Mouse (Mus musculus) midbrain, embryonic 13.5 days (tissue): ENCODE data around the gene Ccdc181. TPM values are rescaled to one million over a fixed set of nuclear protein-coding genes. Genes with fewer than 3 reads are reported as not detected.

ENCODE experiments used
- ATAC-seq: fragments of 200-750 bp; cut with Nextera tagmentation; 2 replicates; pipeline ENCODE4 v1.8.0; 2017; ENCODE audit warnings: mild to moderate bottlenecking, moderate TSS enrichment, moderate library complexity
- H3K27ac ChIP-seq: fragments of 300-500 bp; sonication (generic); 2 replicates; pipeline ENCODE4 v1.5.1; 2015; ENCODE audit warnings: inconsistent platforms, mild to moderate bottlenecking, moderate library complexity
- H3K27me3 ChIP-seq: fragments of 300-500 bp; sonication (generic); 2 replicates; pipeline ENCODE4 v1.6.1; 2015; ENCODE audit warnings: mild to moderate bottlenecking, inconsistent platforms
- H3K36me3 ChIP-seq: fragments of 300-500 bp; sonication (generic); 2 replicates; pipeline ENCODE4 v1.6.1; 2015; ENCODE audit warnings: mild to moderate bottlenecking, inconsistent platforms
- H3K4me1 ChIP-seq: fragments of 300-500 bp; sonication (generic); replicated peaks from 2 replicates; pipeline ENCODE4 v1.6.1; 2015; ENCODE audit warnings: inconsistent platforms
- H3K4me2 ChIP-seq: fragments of 300-500 bp; sonication (generic); replicated peaks from 2 replicates; pipeline ENCODE4 v1.6.1; 2015; ENCODE audit warnings: moderate library complexity, mild to moderate bottlenecking, inconsistent platforms
- H3K4me3 ChIP-seq: fragments of 300-500 bp; sonication (generic); replicated peaks from 2 replicates; pipeline ENCODE4 v1.5.1; 2015; ENCODE audit warnings: mild to moderate bottlenecking, inconsistent platforms
- H3K9ac ChIP-seq: fragments of 300-500 bp; sonication (generic); replicated peaks from 2 replicates; pipeline ENCODE4 v1.6.1; 2015; ENCODE audit warnings: mild to moderate bottlenecking, inconsistent platforms
- H3K9me3 ChIP-seq: fragments of 300-500 bp; sonication (generic); 2 replicates; pipeline ENCODE4 v1.6.1; 2016; ENCODE audit warnings: mild to moderate bottlenecking, inconsistent platforms
- WGBS: fragments of 180-500 bp; shearing (Covaris S2); methylation state at CpG from one replicate; pipeline ENCODE4 v1.1.7; 2015; 5-methylcytosine and 5-hydroxymethylcytosine counted together
- polyA plus RNA-seq: library from polyadenylated mRNA; unstranded; fragments of >200 nt; fragmentation: Nextera tagmentation; extraction: Ambion mirVana; gene quantifications from 2 replicates; pipeline ENCODE4 v1.2.1, GENCODE M21; 2015

Ccdc181 gene
- polyA plus RNA-seq, 1 experiment from 2014 or later: 22.7 TPM

DNA sequence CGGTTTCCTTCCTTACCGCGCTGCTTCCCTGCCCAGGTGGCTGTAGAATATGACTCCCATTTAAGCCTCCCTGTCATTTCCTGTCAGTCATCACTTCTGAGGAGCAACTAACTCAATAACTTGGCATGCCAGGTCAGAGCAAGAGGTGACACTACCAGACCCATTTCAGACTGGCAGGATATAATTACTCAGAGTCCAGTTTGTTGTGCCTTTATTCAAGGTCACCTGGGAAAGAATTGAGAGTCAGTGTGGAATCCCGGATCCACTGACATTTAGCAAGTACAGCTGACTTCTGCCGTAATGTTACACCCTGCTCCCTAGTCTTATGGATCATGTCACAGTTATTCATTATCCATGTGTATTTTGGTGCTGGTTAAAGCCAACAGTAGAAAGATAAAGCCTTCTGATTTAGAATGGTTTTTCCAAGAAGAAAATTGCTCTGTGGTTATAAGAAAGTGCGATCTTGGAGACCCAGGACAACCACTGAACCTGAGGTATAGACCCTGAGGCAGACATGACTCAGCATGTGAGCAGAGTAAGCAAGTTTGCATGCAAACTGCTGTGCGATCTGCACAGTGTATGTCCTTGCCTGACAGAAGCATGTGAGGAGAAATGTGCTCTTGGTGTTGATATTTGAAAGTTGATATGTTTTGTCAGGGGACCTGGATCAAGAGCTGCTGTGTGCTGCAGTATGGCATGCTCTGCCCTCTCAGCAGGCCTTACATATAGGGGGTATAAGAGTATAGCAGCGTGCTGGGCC lies 24.8 kb upstream of the Ccdc181 start:
- H3K4me3 ChIP-seq: peak overlapping the region; percentile 71
- H3K27me3 ChIP-seq: 0 out of 2 replicates have a peak, but pooled peaks cover 7% of the 10 kb centered on the region
- H3K36me3 ChIP-seq: no peaks in the 10 kb centered on the region
- WGBS: 69% methylated on average over 8 of the region's 8 CpGs
- H3K9ac ChIP-seq: 0 out of 2 replicates have a peak overlapping the region, but pooled peaks have one; percentile 77
- H3K9me3 ChIP-seq: no peaks in the 10 kb centered on the region
- peaks cover 22% of the 10 kb centered on the region for H3K4me1 ChIP-seq
- ATAC-seq: no peak
- H3K27ac ChIP-seq: no peak overlapping the region
- H3K4me2 ChIP-seq: peak overlapping the region; percentile 82

DNA sequence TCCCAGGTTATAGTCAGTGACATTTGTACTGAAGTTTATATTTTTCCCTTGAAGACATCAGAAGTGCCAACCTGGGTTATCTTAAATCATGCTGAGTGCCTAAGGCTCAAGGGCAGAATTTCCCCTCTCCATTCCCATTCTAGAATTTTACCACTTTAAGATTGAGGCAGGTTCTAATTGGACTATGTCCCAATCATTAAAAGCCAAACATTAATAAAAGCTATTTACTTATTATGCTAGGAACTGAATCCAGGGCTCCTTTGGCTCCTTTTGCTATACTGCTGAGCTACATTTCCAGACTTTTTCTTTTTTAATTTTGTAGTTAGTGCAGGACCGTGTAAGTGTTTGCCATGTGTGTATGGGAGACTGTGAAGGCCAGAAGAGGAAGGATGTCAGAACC lies 23.9 kb upstream of the Ccdc181 start:
- no peak overlapping the region for H3K4me2 ChIP-seq
- no peaks in the 10 kb centered on the region for H3K9me3 ChIP-seq
- no peak overlapping the region for H3K27ac ChIP-seq
- no peak overlapping the region for H3K9ac ChIP-seq
- 0 out of 2 replicates have a peak, but pooled peaks cover 7% of the 10 kb centered on the region for H3K27me3 ChIP-seq
- WGBS: 86% methylated on average over 1 of the region's 1 CpGs
- H3K4me3 ChIP-seq: no peak overlapping the region
- ATAC-seq: no peak
- H3K4me1 ChIP-seq: peaks cover 22% of the 10 kb centered on the region
- H3K36me3 ChIP-seq: peaks cover 1% of the 10 kb centered on the region; the same call in 1 of the 2 replicates

DNA sequence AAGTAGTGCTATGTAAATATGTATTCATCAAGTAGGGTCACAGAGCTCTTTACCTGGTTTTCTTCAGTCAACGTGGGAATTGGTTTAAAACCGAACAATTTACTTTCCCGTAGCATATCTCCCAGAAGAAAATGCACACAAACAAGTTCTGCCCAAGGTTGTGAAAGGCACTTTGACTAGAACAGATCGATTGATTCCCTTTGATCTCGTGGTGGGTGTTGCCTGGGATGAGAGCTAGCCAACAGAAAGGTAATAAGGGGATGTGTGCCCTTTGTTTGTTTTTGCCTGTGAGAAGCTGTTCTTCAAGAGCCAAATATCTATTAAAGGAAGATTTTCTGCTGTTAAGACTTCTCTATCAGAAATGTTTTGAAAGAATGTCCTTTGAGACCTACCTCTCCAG lies 22.8 kb upstream of the Ccdc181 start:
- Histone ChIP-seq H3K27me3 (0 out of 2 replicates have a peak, but pooled peaks cover 7% of the 10 kb centered on the region), H3K36me3 (peaks cover 11% of the 10 kb centered on the region), H3K27ac (no peak overlapping the region), H3K4me1 (peaks cover 21% of the 10 kb centered on the region), H3K4me2 (no peak overlapping the region), H3K4me3 (no peak overlapping the region), H3K9me3 (no peaks in the 10 kb centered on the region), H3K9ac (no peak overlapping the region)
- 76% methylated on average over 5 of the region's 5 CpGs for WGBS
- ATAC-seq: no peak

DNA sequence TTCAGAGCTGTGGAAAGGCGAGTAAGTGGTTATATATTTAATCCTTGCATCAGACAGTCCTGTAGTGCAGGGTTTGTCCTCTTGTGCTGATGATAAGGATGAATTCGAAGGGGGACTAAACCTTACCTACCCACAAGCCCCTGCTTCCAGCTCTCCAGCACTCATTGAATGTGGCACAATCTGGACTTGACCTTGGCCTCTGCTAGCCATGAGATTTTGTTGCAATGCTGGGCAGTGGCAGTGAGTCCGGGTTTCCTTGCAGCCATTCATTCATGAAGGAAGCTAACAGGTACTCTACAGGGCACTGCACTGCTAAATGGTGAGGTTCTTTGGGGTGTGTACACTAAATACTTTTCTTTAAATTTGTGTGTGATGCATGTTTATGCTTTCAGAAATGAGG lies 20.5 kb upstream of the Ccdc181 start:
- 79% methylated on average over 3 of the region's 3 CpGs for WGBS
- ATAC-seq: no peak
- H3K9ac ChIP-seq: no peak overlapping the region

DNA sequence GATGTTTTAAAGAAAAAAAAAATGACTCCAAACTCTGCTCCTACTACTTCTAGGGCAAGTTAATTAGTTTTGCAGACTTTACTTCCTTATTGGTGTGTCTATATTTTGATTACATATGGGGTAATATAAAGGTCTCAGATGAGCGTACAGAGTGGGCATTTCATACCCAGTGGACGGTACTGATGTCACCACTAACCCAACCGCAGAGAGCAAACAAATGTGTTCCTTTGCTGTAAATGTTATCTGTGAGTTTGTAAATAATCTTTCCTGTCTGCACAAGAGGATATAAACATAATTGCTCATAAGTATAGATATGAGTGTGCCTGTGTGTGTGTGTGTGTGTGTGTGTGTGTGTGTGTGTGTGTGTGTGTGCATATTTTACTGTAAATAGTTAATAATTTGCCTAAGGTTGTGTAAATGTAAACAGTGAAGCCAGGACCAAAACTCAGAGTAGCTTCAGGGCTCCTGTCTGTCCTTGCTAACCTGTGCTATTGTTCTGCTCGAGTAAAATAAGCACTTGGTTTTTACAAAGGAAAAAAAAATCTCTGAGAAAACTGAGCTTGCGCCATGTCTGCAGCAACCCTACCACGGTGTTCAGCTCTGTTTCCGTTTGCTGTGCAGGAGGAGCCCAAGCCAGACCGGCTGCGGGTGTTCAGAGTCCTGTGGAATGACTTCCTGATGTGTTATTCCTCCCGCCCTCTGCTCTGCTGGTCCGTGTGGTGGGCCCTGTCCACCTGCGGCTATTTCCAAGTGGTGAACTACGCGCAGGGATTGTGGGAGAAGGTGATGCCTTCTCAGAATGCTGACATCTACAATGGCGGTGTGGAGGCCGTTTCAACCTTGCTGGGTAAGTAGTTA lies 15.0 kb upstream of the Ccdc181 start:
- H3K9ac ChIP-seq: no peak overlapping the region
- no peak overlapping the region for H3K4me3 ChIP-seq
- WGBS: 87% methylated on average over 16 of the region's 16 CpGs
- no peak overlapping the region for H3K4me2 ChIP-seq
- no peak overlapping the region for H3K27ac ChIP-seq
- no peaks in the 10 kb centered on the region for H3K27me3 ChIP-seq
- peaks cover 30% of the 10 kb centered on the region for H3K36me3 ChIP-seq
- H3K4me1 ChIP-seq: no peaks in the 10 kb centered on the region
- no peak for ATAC-seq
- no peaks in the 10 kb centered on the region for H3K9me3 ChIP-seq

More for the DNA sequence above, 20.5 kb upstream of the Ccdc181 start:
- Histone ChIP-seq H3K4me1 (peaks cover 9% of the 10 kb centered on the region), H3K27ac (no peak overlapping the region), H3K4me2 (no peak overlapping the region), H3K27me3 (0 out of 2 replicates have a peak, but pooled peaks cover 7% of the 10 kb centered on the region), H3K4me3 (no peak overlapping the region), H3K9me3 (no peaks in the 10 kb centered on the region), H3K36me3 (peaks cover 11% of the 10 kb centered on the region)

DNA sequence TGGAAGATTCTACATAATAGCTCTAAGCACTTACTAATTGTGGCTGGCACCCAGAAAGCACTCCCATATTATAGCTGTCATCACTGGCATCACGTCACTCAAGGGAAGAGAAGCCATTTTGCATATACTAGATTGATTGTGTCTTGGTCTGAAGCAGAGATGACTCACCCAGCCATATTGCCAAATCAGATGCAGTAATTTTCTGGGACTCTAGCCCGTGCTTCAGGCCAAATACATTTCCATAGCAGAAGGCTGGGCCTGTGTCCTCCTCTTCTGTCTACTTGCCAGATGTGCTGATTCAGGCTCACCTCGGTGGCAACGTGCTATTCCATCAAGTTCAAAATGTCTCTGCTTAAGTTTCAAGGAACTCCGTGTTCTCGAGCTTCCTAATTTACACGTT lies 13.8 kb upstream of the Ccdc181 start:
- Histone ChIP-seq H3K4me1 (no peaks in the 10 kb centered on the region), H3K4me2 (no peak overlapping the region), H3K27me3 (no peaks in the 10 kb centered on the region), H3K36me3 (peaks cover 28% of the 10 kb centered on the region), H3K9me3 (no peaks in the 10 kb centered on the region), H3K27ac (no peak overlapping the region), H3K9ac (no peak overlapping the region), H3K4me3 (no peak overlapping the region)
- ATAC-seq: no peak
- 95% methylated on average over 7 of the region's 7 CpGs for WGBS

DNA sequence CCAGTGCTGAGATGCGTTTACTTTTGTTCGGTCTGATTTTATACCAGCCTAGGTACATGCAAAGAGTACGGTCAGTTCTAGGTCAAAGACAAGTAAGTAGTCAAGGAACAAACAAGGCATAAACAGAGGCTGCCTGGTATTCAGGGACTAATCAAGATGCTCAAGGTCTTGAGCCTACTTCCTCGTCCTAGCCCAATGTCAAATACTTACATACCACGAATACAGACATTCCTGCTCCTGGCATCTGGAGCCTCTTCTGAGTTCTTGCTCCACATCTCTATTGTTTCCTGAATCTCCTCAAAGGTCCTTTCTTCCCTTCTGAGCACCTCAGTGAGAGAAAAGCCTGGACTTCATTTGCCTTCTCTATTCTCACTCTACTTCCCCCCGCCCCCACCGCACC lies 4.4 kb upstream of the Ccdc181 start:
- Histone ChIP-seq H3K27ac (no peak overlapping the region), H3K9ac (no peak overlapping the region), H3K4me2 (no peak overlapping the region), H3K36me3 (no peaks in the 10 kb centered on the region), H3K9me3 (no peaks in the 10 kb centered on the region), H3K4me3 (no peak overlapping the region), H3K27me3 (no peaks in the 10 kb centered on the region), H3K4me1 (no peaks in the 10 kb centered on the region; the same call in 1 of the 2 replicates)
- 89% methylated on average over 7 of the region's 7 CpGs for WGBS
- no peak for ATAC-seq

DNA sequence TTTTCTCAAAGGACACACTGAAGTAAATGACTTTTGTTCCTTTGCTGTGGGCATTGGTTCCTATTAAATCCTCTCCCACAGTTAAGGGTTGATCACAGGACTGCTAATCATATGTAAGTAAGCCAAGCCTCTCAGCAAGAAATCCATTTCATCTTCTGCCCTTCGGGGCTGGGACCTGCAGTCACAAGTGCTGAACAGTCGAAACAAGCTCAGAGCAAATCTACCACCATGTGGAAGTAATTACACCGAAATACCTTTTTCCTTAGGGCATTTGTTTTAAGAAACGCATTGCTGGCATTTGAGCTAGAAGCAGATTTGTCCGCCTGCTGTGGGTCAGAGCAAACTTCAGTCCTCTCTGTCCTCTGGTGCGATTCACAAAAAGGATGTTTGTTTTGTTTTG lies 1.7 kb upstream of the Ccdc181 start:
- H3K9ac ChIP-seq: no peak overlapping the region
- 84% methylated on average over 6 of the region's 6 CpGs for whole genome bisulfite sequencing
- H3K4me2 ChIP-seq: no peak overlapping the region
- no peak for ATAC-seq
- no peaks in the 10 kb centered on the region for H3K4me1 ChIP-seq
- H3K27me3 ChIP-seq: no peaks in the 10 kb centered on the region
- no peak overlapping the region for H3K4me3 ChIP-seq
- H3K27ac ChIP-seq: no peak overlapping the region
- H3K9me3 ChIP-seq: no peaks in the 10 kb centered on the region
- no peaks in the 10 kb centered on the region for H3K36me3 ChIP-seq

DNA sequence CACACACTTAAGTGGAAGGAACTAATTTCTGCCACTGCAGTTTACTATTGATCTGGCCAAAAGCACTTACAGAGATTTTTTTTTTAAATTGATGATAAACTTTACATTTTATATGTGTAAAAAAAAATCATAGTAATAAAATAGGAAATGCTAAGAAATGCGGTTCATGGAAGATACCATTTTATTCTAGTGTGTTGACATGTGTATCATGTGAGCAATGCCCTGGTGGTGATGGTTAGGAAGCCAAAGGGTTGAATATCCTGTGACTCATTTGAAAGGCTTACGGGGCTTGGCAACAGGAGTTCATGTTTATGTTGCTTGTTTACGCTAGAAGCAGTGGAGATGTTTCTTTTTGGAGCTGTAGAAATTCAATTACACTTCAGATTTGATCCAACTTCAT lies 1.2 kb downstream of the Ccdc181 start:
- Histone ChIP-seq H3K4me2 (no peak overlapping the region), H3K9me3 (no peaks in the 10 kb centered on the region), H3K9ac (no peak overlapping the region), H3K4me1 (no peaks in the 10 kb centered on the region), H3K27me3 (no peaks in the 10 kb centered on the region), H3K4me3 (no peak overlapping the region), H3K36me3 (peaks cover 10% of the 10 kb centered on the region; the same call in 1 of the 2 replicates), H3K27ac (no peak overlapping the region)
- whole genome bisulfite sequencing: 94% methylated on average over 3 of the region's 3 CpGs
- no peak for ATAC-seq

DNA sequence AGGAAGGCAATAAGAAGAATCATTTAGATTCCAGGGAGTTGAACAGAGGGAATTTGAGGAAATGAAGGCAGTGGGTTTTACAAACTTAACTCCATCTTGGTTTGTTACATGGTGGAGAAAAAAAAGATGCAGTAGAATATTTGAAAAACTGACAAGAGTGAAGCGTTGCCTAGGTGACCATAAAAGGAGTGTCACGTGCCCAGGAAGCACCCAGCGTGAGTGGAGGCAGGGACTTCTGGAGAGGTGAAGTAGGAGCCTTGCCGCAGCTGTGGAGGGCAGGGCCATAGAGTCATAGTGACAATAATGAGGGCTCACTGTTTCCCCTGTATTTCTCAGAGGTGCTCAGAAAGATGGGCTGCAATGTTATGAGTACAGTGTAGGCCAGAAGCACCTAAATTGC lies 3.9 kb downstream of the Ccdc181 start:
- no peaks in the 10 kb centered on the region for H3K9me3 ChIP-seq
- H3K27ac ChIP-seq: no peak overlapping the region
- H3K4me3 ChIP-seq: no peak overlapping the region
- H3K9ac ChIP-seq: no peak overlapping the region
- H3K4me1 ChIP-seq: no peaks in the 10 kb centered on the region
- H3K27me3 ChIP-seq: no peaks in the 10 kb centered on the region
- no peak for ATAC-seq
- 77% methylated on average over 4 of the region's 4 CpGs for WGBS
- H3K4me2 ChIP-seq: no peak overlapping the region
- H3K36me3 ChIP-seq: peaks cover 20% of the 10 kb centered on the region

DNA sequence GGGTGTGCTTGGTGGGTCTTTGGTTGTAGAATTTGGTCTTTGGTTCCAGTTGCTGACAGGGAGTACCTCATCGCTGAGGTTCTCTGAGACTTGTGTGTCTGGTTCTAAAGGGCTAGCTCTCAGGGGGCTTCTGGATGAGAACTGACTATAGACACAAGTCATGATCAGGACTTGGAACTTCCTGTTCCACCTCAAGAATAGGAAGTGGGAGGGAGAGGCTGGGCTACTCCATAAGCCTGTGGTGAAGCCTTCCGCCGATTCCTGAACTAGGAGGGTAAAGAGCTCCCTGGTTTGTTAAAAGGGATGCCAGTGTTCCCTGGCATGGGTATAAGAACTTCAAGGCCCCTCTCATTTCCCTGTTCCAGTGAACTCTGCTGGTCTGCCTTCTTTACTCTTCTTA lies 8.6 kb downstream of the Ccdc181 start:
- no peak for ATAC-seq
- WGBS: 93% methylated on average over 3 of the region's 3 CpGs
- no peak overlapping the region for H3K9ac ChIP-seq
- no peak overlapping the region for H3K4me3 ChIP-seq
- H3K27ac ChIP-seq: no peak overlapping the region
- no peak overlapping the region for H3K4me2 ChIP-seq
- peaks cover 23% of the 10 kb centered on the region for H3K36me3 ChIP-seq
- no peaks in the 10 kb centered on the region for H3K9me3 ChIP-seq
- no peaks in the 10 kb centered on the region for H3K27me3 ChIP-seq
- H3K4me1 ChIP-seq: no peaks in the 10 kb centered on the region

DNA sequence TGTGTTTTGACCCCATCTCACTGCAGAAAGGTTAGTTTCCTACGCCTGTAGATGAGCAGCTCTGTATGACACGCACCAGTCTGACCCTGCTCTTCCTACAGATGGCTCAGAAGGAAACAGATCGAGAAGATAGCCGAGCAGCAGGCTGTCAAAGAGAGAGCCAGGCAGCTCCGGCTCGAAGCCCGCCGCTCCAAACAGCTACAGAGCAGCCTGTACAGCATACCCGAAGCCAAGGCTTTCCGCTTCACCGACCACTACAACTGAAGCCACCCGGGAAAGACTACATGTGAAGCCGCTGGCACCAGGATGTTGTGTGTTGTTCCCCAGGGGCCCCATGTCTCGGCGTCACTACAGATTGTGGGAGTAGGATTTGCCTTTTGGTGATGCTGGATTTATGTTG lies 12.0 kb downstream of the Ccdc181 start:
- Histone ChIP-seq H3K36me3 (peaks cover 28% of the 10 kb centered on the region), H3K27me3 (no peaks in the 10 kb centered on the region), H3K9ac (no peak overlapping the region), H3K4me1 (no peaks in the 10 kb centered on the region), H3K4me2 (no peak overlapping the region), H3K9me3 (no peaks in the 10 kb centered on the region), H3K27ac (no peak overlapping the region), H3K4me3 (no peak overlapping the region)
- WGBS: 59% methylated on average over 15 of the region's 15 CpGs
- no peak for ATAC-seq
